Mouse (Mus musculus) kidney, adult 18-20 months (tissue): Measurements from ENCODE around the gene Zfp667.

Experiments
- DNase-seq: peaks from one replicate; pipeline ENCODE4 v3.0.0; 2021

The Zfp667 gene

DNA sequence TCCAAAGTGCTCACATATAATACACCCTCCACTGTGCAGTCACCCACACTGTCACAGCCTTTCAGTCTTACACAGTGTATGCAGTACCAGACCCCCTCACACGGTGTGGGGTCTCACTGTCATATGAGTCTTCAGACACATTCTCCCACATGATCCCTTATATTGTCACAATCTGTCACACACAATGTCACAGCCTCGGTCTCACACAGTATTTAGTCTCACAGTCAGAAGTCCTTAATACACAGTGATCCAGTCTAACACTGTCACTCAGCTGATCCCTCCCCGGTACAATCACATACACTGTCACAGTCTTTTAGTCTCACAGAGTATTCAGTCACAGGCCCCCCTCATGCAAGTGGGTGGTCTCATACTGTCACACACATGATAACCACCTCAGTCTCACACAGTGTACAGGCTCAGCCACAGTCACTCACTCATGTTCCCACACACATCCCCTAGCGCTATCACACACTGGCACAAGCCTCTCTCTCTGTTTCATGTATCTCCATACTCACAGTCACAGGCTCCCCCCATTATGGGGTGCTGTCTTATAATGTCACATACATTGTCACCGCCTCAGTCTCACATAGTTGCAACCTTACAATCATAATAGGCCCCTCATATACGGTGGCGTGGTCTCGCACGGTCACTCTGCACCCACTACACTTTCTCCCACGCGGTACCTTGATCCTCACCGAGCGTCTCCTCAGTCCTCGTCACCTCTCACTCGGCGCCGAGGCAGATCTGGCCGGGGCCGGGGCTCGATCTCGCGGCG lies 44.3 kb downstream of the Zfp667 start:
- DNase-seq = no peak

- DNase-seq = peak; percentile 79
These were observed 45.0 kb downstream of the Zfp667 start, which contains the start of gene Zfp583 for GRCm38 (mm10) chr7:6331233-6331956. Gene Zfp583, minus strand, starts transcription at chr7:6331285.

DNA sequence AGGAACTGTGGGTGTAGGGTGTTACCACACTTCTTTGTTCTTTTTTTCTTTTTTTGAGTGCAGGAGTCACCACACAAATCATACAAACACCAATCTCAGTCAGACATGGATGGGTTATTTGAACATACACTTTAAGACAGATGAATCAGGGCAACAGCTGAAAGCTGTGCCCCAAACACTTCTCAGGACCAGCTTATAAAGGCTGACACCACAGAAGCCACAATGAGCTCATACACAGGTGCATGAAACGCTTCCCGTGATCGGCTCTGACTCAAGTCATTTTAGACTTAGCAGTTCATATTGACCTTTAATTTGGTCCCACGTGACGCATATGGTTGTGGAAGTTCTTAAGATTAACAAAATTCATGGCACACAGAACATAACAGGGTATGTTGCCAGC lies 53.5 kb downstream of the Zfp667 start:
- DNase-seq = no peak

DNA sequence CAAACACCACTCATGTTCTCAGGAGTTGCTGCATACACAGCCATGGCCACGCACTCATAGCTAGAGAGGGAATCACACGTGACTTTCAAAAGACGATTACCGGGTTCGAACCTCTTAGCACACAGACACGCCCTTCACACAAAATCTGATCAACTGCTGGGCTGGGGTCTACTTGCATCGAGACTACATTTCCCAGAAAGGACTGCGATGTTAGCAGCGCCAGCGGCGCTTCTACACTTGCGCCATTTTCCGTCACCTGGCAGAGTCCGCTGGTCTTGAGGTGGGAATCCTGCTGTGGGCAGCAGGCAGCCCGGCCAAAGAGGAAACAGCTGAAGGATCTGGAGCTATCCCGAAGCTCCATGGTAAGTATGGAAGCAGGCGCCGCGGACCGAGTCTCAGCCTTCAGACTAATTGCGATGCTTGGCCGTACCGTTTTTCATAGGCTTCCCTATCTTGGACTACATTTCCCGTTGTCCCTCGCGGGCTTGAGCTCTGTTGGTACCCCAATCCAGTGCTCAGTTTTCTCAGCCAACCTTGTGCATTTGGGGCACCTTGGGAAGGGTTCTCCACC lies 57.2 kb downstream of the Zfp667 start, which contains the start of gene Gm3854:
TSS of gene Gm3854 (plus strand) at position 259 of the 571 bp plus-strand sequence.
- peak; percentile 74 for DNase-seq

- DNase-seq = no peak
These were observed 57.7 kb downstream of the Zfp667 start for GRCm38 (mm10) chr7:6344124-6344523.
